Mouse (Mus musculus) T-helper 1 cell (primary cell): ENCODE data around the gene Tppp2.

Experiments
- in situ Hi-C: fragments of 300-600 bp; cut with MboI, MseI; formaldehyde crosslinking; loops from one replicate; pipeline ENCODE4 v1.15.1; 2025; ENCODE audit warnings: high pct_unique_total_duplicates

The Tppp2 gene

DNA sequence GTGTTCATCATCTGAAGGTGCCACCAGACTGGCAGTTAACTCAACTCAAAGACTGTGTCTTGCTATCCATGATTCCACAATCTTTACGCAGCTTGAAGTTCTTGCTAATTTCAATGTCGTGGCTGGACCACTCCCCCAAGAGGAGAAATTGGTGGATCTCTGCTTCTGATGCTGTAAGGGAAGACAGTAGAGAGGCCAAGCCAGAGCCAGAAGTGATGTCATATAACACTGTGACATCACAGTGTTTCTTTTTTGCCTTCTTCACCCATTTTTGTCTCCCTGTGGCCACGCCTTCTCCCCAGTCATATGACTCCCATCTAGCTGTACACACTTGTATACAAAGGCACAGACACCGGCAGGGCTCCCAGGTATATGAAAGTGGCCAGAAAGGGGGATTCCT lies at the start of gene Tppp2:
Gene Tppp2 (plus strand): TSS at position 301 of the 400 bp plus-strand sequence.
- in situ Hi-C loops: no loop called here

DNA sequence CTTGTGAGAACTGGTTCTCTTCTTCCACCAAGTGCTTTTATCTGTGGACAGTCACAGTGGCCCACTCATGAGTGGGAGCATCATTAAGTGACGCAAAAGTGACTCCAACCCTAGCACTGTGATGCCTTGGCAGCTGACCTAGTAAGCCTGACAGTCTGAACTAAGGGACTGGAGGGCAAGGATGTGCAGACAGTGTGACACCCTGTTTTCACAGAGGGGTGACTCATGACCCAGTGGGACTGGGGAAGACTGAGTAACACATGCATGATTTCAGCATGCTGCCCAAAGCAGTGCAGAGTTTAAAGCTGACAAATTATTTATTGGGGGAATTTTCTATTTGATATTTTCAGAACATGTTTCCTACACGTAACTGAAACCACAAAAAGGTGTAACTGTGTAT lies 47.5 kb upstream of the Tppp2 start:
- in situ Hi-C loops: loop anchor here (5.0 kb wide), 1 partner anchor 88 kb away; no protein-coding TSS in a partner anchor

DNA sequence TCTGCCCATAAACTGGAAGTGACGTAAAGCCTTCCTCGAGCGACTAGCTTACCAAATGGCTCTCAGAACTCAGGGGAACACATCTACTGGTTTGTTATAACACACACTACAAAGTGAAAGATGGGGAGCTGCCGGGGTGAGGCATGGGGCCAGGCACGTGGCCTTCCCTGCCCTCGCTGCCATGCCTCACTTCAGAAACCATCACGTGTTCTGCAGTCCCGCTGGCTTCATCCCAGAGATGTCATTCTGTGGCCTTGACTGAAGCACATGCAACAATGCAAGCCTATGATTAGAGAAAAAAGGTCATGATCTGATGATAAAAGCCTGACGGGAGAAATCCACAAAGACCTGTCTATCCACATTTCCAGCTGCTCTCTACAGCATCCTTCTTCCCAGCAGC lies 46.5 kb upstream of the Tppp2 start:
- in situ Hi-C loops: loop anchor here (5.0 kb wide), 1 partner anchor 89 kb away; no protein-coding TSS in a partner anchor

DNA sequence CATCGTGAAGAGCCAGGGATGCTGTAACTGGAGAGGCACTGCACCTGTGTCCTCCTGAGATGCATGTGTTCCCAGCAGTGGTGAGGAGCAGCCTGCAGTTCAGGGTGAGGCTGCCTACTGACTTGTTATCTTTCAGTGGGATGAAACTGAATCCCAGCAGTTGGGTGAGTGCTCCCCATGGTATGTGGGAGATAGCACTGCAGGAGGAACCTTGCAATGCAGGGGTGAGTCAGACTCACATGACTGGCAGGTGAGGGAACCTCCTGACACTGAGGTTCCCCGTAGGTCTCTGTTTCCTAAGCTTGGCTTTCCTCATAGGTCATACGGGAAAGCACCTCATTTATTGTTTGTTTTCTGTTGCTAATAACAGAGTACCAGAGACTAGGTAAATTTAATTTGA lies 40.7 kb upstream of the Tppp2 start:
- in situ Hi-C loops: no loop called here

DNA sequence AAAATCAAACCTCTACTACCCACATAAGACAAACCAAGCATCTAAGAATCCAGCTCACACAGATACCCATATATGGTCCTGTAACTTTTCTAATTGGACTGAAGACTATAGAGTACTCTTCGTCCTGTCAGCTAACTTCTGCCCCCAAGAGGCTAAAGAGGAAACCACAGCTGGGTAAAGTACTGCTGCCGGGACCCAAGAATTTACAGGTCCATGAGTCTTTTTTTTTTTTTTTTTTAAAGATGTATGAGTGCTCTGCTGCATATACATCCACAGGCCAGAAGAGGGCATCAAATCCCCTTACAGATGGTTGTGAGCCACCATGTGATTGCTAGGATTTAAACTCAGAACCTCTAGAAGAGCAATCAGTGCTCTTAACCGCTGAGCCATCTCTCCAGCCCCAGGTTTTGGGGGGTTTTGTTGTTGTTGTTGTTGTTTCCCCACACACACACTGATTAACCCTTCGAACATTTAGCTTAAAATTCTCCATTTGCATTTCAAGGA lies 34.6 kb upstream of the Tppp2 start:
- in situ Hi-C loops: no loop called here

DNA sequence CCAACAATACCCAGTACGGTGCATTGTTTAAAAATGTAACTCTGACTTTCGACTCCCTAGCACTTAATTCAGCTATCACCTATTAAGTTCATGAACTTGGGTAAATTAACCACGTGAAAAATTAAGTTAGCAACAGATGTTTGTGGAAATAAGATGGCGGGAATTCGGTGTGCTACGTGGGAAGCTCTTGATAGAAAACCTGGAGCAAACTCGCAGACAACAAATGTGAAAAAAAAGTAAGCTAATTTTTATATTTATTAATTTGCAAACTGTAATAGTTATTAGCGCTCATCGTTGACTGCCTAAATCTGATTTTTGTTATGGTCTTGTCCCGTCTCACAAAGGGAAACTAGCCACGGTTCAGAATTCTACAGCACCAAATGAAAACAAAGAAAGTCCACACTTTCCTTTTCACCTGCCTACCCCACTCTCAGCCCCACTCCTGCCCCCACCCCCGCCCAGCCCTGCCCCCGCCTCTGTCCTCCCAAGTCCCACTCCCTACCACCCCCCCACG lies 34.1 kb upstream of the Tppp2 start:
- in situ Hi-C loops: no loop called here

DNA sequence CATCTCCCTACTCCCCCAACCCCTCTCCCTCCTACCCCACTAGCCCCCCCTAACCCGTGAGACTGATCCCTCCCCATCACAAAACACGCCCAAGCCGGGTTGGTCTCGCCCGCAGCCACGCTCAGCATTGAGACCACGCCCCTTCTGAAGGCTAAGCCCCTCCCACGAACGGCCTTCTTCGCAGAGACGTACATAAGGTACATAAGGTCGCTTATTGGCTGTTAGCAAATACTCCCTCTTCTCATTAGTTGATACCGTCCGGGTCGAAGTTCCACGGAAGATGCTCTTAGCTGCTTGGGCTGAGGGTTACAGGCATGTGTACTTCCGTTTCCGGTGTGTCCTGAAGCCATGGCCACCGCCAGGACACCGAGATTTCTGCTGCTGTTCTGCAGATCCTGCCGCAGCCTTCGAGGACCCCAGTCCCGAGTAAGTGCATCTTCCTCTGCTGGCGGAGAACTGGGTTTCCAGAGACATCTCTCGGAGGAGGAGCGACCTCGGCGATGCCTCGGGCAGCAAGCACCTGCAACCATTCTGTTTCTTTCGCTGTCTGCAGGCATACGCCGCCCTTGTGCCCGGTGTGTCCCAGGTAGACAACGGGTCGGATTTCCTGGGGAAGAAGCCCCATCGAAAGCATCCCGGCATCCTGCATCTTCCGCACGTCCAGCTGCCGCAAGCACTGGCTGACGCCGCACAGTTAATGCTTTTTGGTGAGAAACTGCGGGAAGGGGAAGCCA lies 33.5 kb upstream of the Tppp2 start, which contains the start of gene Mettl17:
Gene Mettl17 (plus strand): TSS at position 245 of the 734 bp plus-strand sequence.
- in situ Hi-C loops: no loop called here

DNA sequence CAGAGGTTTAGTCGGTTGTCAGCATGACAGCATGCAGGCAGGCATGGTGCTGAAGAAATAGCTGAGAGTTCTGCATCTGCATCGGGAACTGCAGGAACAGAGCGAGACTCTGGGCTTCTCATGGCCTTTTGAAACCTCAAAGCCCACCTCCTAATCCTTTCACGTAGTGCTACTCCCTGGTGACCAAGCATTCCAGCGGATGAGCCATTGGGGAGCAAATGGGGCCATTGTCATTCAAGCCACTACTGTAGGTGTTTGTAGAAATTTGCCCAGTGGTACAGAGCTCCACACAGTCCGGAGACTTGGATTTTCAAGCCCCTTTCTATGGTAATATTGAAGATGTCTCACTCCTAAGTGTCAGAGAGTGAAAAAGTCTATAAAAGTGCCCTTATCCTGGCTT lies 32.2 kb upstream of the Tppp2 start:
- in situ Hi-C loops: no loop called here

DNA sequence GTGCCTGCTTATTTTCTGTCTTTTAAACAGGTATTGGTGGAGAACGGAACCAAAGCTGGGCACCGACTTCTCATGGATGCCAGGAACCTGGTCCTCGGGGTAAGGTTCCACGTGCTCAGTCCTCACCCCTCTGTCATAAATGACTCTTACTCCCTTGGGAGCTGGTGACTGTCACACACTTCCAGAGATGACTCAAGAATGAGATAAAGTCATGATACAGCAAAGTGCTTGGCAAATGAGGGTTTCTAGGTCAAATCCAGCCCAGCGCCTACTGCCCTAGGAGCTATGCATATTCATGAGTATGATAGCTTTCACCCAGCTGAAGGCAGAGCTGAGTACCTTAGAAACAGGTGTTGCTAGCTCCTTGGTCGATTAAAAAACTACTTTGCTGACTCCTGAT lies 28.4 kb upstream of the Tppp2 start:
- in situ Hi-C loops: no loop called here

DNA sequence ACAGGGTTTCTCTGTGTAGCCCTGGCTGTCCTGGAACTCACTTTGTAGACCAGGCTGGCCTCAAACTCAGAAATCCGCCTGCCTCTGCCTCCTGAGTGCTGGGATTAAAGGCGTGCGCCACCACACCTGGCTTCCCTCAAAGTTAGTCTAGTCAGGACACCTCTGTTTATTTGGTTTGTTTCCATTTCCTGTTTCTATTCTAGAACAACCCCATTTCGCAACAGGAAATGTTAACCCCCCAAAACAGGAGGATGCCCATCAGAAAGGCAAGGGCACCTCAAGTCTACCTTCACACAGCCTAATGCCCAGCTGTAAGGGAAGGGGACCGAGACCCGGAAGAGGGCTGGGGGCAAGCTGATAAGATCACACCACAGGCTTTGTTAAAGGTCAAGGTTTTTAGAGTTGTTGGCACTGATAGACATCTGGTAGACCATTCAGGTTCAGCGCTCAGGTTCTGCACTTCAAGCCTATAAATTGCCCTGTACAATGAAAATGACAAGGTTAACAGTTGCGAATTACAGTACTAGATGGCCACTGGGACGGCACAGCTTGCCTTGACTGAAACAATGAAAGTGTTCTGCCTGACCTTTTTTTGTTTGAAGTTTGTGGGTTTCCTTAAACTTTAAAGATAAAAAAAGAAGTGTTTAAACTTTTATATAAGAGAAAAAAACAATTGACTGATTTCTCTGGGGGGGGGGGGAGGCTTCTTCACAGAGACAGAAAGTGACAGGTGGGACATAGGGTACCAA lies 25.9 kb upstream of the Tppp2 start, which contains the start of gene Slc39a2:
Gene Slc39a2 (plus strand): TSS at position 699 of the 749 bp plus-strand sequence.
- in situ Hi-C loops: no loop called here

DNA sequence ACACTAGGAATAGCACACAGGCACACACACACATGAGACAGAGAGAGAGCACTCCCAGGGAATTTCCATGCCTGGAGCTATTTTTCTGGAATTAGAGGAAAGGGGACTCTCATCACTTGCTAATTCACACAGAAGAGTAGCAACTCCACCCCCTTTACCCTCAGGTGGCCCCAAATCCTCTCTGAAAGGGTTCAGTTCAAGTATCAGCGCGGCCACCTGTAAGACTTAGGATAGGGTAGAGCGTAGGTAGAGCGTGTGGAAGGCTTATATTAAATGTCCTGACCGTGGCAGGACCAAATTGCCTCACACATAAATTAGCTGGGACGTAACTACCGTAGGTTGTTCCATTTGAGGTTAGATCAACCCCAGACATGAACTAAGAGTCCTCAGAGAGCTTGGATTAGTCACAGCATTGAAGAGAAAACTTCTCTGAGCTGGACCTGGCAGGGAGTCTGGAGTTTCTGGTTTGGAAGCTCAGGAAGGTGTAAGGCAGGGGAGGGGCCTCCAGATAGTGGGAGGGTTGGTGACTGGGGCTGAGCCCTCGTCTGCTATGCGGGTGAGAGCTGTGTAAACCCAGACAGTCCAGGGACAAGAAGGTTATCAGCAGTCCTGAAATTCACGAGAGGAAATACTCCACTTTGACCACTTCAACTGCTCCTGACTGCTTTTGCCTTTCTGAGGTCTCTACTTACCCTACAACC lies 25.0 kb upstream of the Tppp2 start:
- in situ Hi-C loops: no loop called here

DNA sequence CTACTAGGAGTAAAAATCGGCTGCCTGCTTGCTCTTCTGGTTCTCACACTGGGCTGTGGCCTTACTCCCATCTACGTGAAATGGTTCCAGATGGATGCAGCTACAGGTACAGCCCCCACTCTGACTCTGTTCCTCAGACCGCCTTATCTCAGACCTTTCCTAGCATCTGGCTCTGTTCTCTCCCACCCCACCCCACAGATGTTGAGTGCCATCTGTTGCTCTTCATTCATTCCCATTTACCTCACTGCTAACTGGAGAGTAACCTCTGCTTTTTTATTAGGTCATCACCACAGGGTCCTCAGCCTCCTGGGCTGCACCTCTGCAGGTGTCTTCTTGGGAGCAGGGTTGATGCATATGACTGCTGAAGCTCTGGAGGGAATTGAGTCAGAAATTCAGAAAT lies 24.4 kb upstream of the Tppp2 start:
- in situ Hi-C loops: no loop called here

DNA sequence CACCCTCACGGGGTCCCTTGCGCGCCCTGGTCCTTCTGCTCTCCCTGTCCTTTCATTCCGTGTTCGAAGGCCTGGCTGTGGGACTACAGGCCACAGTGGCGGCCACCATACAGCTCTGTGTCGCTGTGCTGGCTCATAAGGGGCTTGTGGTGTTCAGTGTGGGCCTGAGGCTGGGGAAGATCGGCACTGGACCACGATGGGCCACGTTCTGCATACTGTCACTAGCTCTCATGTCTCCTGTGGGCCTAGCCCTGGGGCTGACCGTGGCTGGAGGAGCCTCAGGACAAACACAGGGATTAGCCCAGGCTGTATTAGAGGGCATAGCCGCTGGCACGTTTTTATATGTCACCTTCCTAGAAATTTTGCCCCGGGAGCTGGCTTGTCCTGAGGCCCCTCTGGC lies 23.2 kb upstream of the Tppp2 start:
- in situ Hi-C loops: no loop called here

DNA sequence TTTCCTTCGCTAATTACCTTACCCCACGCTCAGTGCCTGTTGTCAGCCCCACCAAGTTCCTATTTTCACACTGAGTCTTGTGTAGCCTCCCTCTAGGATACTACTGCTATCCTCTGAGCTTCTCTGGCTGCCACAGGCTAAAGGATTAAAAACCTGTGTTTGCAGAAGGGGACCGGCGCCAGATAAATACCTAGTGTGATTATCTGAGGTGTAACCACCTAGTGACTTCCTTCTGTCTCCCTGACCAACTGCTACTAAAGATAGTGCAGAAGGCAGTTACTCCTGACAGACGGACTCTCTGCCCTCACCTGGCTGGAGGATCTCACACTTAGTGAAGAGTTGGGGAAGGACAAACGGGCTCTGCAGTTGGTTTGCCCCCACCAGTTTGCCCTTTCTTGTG lies 22.2 kb upstream of the Tppp2 start:
- in situ Hi-C loops: no loop called here

DNA sequence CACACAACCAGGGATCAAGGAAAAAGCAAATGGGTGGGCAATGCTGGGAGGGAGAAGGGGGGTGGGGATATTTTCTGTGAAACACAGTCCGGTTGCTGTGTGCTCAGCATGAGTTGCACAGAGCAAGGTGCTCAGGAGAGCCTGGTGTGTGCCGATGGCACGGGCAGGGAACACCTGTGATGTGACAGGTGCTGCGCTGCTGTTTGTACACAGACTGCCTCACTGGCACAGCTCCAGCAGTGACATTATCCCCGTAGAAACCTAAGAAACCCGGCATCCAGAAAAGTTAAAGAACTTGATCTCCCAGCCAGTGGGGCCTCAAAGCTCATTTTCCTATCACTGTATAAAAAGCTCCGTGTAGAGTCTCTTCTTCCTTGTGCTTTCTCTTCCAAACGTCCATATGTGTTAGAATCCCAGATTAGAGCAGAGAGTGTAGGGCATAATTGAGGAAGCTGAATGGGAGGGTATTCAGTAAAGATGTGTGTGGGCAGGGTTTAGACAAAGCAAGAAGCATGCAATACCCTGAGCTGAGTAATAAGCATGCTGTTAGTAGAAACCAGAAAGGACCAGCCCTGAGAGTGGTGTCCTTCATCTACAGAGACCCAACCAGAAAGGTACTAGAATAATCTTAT lies 21.6 kb upstream of the Tppp2 start:
- in situ Hi-C loops: no loop called here

DNA sequence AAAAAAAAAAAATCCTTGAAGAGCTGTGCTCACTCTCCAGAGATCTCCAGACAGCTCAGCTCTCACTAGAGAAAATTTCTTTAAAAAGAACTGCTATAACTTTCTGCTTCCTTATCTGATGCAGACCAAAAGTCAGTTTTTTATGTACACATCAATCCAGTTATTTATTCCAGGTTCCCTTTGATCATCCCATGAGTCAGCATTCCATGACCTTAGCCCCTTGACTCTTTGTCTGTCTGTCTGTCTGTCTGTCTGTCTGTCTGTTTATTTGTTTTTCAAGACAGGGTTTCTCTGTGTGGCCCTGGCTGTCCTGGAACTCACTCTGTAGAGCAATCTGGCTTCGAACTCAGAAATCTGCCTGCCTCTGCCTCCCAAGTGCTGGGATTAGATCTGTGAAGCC lies 18.9 kb upstream of the Tppp2 start:
- in situ Hi-C loops: no loop called here

DNA sequence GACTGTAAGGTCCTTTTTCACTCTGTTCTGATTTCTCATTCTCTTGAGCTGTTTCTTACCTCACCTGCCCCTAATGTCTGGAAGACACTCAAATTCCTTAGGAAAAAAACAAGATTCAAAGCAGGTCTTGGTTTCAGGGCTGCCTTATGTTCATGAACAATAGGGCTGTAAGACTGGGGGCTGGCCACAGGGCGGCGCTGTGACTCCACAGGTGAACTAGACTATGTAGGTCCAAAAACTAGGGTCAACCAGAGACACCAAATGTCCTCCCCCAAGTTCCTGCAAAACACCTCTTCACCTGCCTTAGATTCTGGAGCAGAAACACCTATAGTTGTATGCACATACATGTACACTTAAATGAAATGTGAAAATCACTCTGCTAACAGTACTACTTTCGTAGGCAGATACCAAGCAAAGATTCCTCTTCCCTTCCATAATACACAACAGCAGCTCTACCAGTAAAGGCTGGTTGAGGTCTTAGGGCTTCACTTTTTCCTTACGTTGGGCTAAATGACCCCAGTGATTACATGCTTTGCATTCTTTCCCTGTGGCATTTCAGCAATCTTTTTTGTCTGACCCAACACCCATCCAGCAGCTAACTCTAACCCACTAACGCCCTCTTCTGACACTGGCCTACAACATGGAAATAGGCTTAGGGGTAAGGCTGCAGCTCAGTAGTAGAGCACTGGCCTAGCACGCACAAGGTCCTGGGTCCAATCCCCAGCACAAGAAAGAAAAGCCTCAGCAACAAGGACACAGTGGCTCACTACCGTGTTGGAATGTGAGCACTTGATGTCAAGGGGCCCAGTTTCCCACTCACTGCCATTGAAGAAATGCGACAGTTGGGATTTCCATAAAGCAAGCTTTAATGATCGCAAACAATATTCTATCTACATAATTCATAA lies 15.2 kb upstream of the Tppp2 start:
- in situ Hi-C loops: no loop called here

DNA sequence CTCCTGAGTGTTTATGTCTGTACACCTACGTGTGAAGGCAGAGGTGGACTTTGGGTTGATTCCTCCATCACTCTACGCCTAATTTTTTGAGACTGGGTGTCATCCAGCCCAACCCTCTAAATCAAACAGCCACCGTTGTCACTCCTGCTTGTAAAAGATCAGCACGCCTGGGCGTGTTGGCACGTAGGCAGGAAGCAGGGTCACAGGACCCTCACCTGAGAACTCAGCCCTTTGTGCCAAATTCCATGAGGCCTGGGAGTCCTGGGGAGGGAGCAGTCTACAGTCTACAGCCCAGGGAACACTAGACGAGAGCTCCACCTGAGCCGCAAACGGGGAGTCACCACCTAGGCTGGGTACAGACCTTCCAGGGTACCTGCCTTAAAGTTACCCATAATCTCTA lies 14.4 kb upstream of the Tppp2 start:
- in situ Hi-C loops: no loop called here

DNA sequence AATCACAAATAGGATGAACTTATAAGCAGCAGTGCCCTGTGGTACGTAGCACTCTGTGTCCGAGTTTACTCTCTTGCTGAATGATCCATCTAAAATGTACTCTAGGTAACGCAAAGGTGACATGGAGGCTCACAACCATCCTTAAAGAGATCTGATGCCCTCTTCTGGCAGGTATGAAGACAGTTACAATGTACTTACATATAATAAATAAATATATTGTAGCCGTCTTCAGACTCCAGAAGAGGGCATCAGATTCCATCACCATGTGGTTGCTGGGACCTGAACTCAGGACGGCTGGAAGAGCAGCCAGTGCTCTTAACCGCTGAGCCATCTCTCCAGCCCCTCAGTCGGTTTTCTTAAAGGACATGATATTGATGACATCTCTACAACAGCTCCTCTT lies 13.5 kb upstream of the Tppp2 start:
- in situ Hi-C loops: loop anchor here (5.0 kb wide), 1 partner anchor 103 kb away; no protein-coding TSS in a partner anchor

DNA sequence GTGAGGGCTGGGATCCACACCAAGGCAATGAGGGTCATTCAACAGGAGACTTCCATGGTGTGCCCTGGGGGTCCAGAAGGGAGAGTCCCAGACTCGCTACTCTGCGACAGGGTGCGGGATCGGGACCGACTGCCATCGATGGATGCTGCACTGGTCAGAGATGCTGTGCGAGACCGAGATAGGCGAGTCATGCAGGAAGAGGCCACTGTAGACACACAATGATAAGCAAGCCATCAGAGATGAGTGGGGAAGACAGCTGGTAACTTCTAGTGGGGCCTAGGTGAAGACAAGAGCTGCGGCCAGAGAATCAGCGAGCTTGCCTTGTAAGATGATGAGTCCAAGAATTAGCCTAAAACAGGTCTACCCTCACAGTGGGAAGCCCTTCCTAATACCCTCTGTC lies 12.1 kb upstream of the Tppp2 start:
- in situ Hi-C loops: loop anchor here (5.0 kb wide), 1 partner anchor 101 kb away; no protein-coding TSS in a partner anchor
